Mouse (Mus musculus): ENCODE results near the gene Ptgr1. TPM values are rescaled to one million over a fixed set of nuclear protein-coding genes. Genes with fewer than 3 reads are reported as not detected.
A peak's percentile ranks its signal among the peaks of the same experiment; 100 is the strongest.

Gene Ptgr1
- polyA plus RNA-seq, 1 experiment from 2014 or later: 19.7 TPM

GRCm38 (mm10) chr4:59002948-59003805 lies 16.3 kb upstream of the Ptgr1 start, which contains the start of gene Gm20503:
TSS of gene Gm20503 (plus strand) at chr4:59003210.
- Histone ChIP-seq H3K79me2 (ENCODE audit: inconsistent target) (peaks cover 48% of the 10 kb centered on the region), H3K27ac (no peak within 1 kb of the TSS), H3K4me3 (ENCODE audit: inconsistent target) (peak within 1 kb of the TSS; percentile 49), H3K36me3 (ENCODE audit: inconsistent target) (no peaks in the 10 kb centered on the region)
- WGBS (ENCODE audit: missing documents): under 1% methylated on average over 89 of the region's 89 CpGs

DNA sequence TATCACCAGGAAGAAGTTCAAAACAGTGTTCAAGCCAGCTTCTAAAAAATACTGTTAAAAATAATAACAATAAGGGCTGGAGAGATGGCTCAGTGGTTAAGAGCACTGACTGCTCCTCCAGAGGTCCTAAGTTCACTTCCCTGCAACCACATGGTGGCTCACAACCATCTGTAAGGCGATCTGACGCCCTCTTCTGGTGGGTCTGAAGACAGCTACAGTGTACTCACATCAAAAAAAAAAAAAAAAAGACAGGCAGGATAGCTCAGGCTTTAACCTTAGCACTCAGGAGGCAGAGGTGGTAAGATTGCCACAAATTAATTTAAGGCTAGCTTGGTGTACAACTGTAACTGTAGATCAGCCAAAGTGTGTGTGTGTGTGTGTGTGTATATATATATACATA lies 13.7 kb upstream of the Ptgr1 start:
- Histone ChIP-seq H3K27ac (no peak overlapping the region), H3K79me2 (ENCODE audit: inconsistent target) (peaks cover 23% of the 10 kb centered on the region), H3K36me3 (ENCODE audit: inconsistent target) (no peaks in the 10 kb centered on the region), H3K4me3 (ENCODE audit: inconsistent target) (no peak overlapping the region)
- WGBS (ENCODE audit: missing documents): 0% methylated on average over 2 of the region's 2 CpGs

DNA sequence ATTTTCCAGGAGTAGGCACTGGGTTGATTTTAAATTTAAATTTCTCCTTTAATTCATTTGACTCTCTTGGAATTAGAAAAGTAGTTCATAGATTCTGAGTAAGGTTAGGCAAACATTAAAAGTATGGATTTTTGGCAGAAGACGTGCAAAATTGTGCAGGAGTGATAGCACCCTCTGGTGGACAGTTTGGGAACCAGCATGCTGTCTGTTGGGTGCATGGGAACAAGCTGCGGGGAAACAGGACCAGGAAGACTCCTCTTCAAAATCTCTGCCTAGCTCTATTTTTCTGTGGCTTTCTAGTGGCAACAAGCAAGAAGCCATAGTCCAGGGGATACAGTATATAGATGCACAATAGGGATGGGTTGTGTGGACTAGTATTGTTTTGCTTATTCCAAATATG lies 12.8 kb upstream of the Ptgr1 start:
- no peak overlapping the region for H3K27ac ChIP-seq
- WGBS (ENCODE audit: missing documents): 8% methylated on average over 2 of the region's 2 CpGs
- H3K79me2 ChIP-seq (ENCODE audit: inconsistent target): peaks cover 13% of the 10 kb centered on the region
- H3K36me3 ChIP-seq (ENCODE audit: inconsistent target): no peaks in the 10 kb centered on the region
- no peak overlapping the region for H3K4me3 ChIP-seq (ENCODE audit: inconsistent target)

DNA sequence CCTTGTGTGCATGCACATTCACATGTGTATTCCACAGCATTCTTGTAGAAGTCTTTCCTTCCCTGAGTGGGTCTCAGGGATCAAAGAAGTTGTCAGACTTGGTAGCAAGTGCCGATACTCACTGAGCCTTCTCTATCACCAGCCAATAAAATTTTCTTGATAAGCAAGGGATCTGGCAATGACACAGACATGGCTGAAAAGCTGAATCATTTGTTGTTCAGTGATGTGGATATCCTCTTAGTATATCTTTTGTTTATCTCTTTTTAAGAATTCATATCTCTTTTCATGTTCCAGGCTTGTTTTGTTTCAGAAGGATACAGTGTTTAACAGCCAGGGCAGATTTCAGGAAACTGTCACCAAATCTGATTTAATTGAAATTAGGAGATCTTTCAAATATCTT lies 11.8 kb upstream of the Ptgr1 start:
- 91% methylated on average over 1 of the region's 1 CpGs for WGBS (ENCODE audit: missing documents)
- Histone ChIP-seq H3K4me3 (ENCODE audit: inconsistent target) (no peak overlapping the region), H3K36me3 (ENCODE audit: inconsistent target) (no peaks in the 10 kb centered on the region), H3K79me2 (ENCODE audit: inconsistent target) (peaks cover 4% of the 10 kb centered on the region), H3K27ac (no peak overlapping the region)

GRCm38 (mm10) chr4:58997081-58997480 lies 10.2 kb upstream of the Ptgr1 start:
- Histone ChIP-seq H3K79me2 (ENCODE audit: inconsistent target) (no peaks in the 10 kb centered on the region), H3K36me3 (ENCODE audit: inconsistent target) (no peaks in the 10 kb centered on the region), H3K4me3 (ENCODE audit: inconsistent target) (no peak overlapping the region), H3K27ac (no peak overlapping the region)
- WGBS (ENCODE audit: missing documents): 75% methylated on average over 5 of the region's 5 CpGs

GRCm38 (mm10) chr4:58995251-58995693 lies 8.4 kb upstream of the Ptgr1 start:
- no peaks in the 10 kb centered on the region for H3K36me3 ChIP-seq (ENCODE audit: inconsistent target)
- no peak overlapping the region for H3K4me3 ChIP-seq (ENCODE audit: inconsistent target)
- 89% methylated on average over 8 of the region's 8 CpGs for whole genome bisulfite sequencing (ENCODE audit: missing documents)
- no peak overlapping the region for H3K27ac ChIP-seq
- H3K79me2 ChIP-seq (ENCODE audit: inconsistent target): no peaks in the 10 kb centered on the region

DNA sequence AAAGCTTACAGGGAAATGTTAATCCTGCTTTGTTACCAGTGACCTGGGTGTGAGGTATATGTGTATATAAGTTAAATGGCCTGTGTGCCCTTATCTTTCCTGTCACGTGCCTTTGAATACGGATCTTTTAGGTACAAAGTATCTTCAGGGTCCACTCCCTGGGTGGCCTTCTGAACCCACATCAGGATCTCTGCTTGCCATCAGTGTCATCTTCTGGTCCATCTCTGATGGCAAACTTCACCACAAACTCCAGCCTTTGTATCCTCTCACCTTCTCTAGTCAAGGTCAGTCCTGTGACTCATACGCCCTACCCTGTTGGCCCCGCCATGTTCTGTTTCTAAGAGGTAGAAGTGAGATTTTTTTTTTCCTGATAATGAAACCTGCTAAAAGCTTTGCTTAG lies 7.8 kb upstream of the Ptgr1 start, which contains the start of gene Dnajc25:
Gene Dnajc25 (plus strand): TSS at position 301 of the 400 bp plus-strand sequence.
- H3K79me2 ChIP-seq (ENCODE audit: inconsistent target): no peaks in the 10 kb centered on the region
- H3K4me3 ChIP-seq (ENCODE audit: inconsistent target): no peak within 1 kb of the TSS
- no peak within 1 kb of the TSS for H3K27ac ChIP-seq
- no peaks in the 10 kb centered on the region for H3K36me3 ChIP-seq (ENCODE audit: inconsistent target)
- WGBS (ENCODE audit: missing documents): 99% methylated on average over 4 of the region's 4 CpGs

DNA sequence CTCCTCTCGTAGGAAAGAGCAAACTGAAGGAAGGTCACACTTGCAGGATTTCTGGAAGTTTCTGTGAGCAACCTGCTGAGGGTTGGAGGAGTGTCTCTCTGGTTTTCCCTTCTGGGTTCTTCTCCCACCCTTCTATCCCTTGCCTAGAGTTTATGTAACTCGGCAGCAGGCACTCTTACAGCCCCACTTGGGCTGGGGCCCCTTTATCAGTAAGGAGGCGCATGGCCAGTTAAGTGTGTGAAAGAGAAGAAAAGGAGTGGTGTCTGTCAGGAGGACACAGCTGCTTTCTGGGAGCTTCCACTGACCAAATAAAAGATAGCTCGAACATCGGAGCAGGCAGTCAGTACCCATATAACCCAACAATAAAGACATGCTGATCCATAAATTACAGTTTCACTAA lies 5.3 kb upstream of the Ptgr1 start:
- H3K4me3 ChIP-seq (ENCODE audit: inconsistent target): no peak overlapping the region
- H3K27ac ChIP-seq: no peak overlapping the region
- WGBS (ENCODE audit: missing documents): 95% methylated on average over 5 of the region's 5 CpGs
- H3K36me3 ChIP-seq (ENCODE audit: inconsistent target): no peaks in the 10 kb centered on the region
- no peaks in the 10 kb centered on the region for H3K79me2 ChIP-seq (ENCODE audit: inconsistent target)

DNA sequence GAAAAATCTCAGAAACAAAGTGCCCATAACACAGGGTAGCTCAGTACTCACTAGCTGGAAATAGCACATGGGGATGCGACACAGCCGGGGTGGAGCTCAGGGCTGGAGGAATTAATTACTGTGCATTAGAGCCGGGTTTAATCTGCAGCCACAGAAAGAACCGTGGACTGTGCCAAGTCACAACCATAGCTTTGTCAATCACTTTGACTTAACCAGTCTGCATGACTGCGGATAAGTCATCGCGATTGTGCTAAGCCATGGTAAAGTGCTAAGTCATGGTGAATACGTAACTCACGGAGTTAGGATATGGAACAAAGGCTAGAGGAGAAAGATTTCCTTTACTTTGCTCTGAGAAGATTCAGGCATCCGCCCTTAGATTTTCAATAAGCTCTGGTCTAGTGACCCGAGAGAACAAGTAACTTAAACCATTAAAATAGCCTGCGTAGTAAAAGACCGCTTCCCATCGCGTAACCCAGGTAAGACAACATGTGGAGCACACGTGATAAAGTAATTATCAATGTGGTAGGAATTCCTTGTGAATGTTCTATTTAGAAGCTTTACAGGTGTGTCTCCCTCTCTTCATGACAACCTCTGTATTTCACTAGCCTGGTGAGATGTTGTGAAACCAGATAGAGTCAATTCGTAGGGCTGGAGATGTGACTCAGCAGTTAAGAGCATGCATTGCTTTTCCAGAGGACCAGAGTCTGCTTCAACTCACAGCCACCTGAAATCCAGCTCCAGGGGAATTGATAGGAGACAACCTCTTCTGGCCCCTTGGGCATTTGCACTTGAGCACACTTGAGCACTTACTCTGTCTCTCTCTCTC lies 3.9 kb upstream of the Ptgr1 start:
- Histone ChIP-seq H3K36me3 (ENCODE audit: inconsistent target) (no peaks in the 10 kb centered on the region), H3K27ac (no peak overlapping the region), H3K4me3 (ENCODE audit: inconsistent target) (no peak overlapping the region), H3K79me2 (ENCODE audit: inconsistent target) (no peaks in the 10 kb centered on the region)
- 80% methylated on average over 17 of the region's 17 CpGs for WGBS (ENCODE audit: missing documents)

DNA sequence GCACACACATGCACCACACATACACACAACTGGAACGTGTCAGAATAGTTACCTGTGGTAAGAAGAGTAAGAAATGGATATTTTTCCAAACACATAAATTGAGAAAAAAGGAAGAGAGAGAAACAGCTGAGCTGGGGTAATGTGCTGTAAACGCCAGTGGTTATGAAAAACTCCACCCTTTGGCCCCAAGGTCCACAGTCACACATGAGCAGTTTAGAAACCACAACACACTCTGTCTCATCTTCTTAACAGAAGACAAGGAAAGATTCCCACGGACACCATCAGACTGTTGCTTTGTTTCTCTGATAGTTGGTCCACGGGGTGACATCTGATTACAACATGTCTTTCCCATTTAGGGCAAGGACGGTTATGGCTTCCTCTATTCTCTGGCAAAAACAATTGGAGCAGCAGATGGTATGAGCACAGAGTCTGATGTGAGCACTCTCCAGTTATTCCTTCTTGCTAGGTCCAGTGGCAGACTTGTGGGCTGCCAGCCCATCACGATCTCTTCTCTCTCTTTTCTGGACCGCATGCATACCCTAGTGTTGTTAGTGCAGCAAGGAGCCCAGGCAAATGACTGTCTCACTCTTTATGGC lies 2.5 kb upstream of the Ptgr1 start:
- WGBS (ENCODE audit: missing documents): 27% methylated on average over 7 of the region's 7 CpGs
- no peaks in the 10 kb centered on the region for H3K36me3 ChIP-seq (ENCODE audit: inconsistent target)
- no peaks in the 10 kb centered on the region for H3K79me2 ChIP-seq (ENCODE audit: inconsistent target)
- no peak overlapping the region for H3K27ac ChIP-seq
- H3K4me3 ChIP-seq (ENCODE audit: inconsistent target): no peak overlapping the region

- Histone ChIP-seq H3K79me2 (ENCODE audit: inconsistent target) (no peaks in the 10 kb centered on the region), H3K4me3 (ENCODE audit: inconsistent target) (no peak overlapping the region), H3K36me3 (ENCODE audit: inconsistent target) (0 out of 2 replicates have a peak, but pooled peaks cover 12% of the 10 kb centered on the region), H3K27ac (no peak overlapping the region)
- WGBS (ENCODE audit: missing documents): 11% methylated on average over 7 of the region's 7 CpGs
Measured at GRCm38 (mm10) chr4:58985157-58985648, 1.7 kb downstream of the Ptgr1 start.

DNA sequence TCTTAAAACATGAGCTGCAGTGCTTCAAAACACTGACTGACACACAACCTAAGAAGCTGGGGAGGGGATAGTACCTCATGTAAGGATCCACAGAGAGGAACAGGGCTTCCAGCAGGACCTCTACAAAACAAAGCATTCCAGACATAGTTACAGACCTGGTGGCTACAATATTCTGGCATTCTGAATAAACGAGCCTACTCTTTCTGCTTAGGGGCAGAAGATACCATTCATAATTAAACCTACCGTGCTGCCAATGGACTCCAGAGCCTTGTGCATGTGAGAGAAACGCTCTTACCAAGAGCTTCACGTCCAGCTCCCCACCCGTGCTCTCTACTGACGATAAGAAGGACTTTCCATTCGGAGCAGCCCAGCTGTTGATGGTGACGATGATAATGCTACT lies 4.1 kb downstream of the Ptgr1 start:
- Histone ChIP-seq H3K27ac (no peak overlapping the region), H3K36me3 (ENCODE audit: inconsistent target) (peaks cover 18% of the 10 kb centered on the region; the same call in 1 of the 2 replicates), H3K4me3 (ENCODE audit: inconsistent target) (no peak overlapping the region), H3K79me2 (ENCODE audit: inconsistent target) (no peaks in the 10 kb centered on the region)
- 98% methylated on average over 8 of the region's 8 CpGs for WGBS (ENCODE audit: missing documents)

DNA sequence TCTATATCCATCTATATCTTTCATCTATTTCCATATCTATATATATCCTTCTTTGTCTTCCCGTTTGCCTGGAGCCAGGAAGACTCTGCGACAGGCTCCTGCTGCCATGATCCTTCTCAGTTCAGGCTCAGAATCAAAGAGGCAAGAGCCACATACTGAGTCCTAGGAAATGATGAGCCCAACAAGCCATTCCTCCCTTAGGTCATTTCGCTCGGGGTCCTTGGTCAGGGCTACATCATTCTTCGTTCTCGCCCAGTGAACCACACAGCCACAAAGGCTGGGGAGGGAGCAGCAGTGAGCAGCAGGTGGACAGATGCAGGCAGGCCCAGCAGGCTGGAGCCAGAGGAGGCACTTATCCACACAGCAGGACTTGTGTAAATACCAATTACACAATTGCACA lies 5.5 kb downstream of the Ptgr1 start:
- Histone ChIP-seq H3K79me2 (ENCODE audit: inconsistent target) (no peaks in the 10 kb centered on the region), H3K4me3 (ENCODE audit: inconsistent target) (no peak overlapping the region), H3K27ac (no peak overlapping the region), H3K36me3 (ENCODE audit: inconsistent target) (peaks cover 25% of the 10 kb centered on the region; the same call in 1 of the 2 replicates)
- WGBS (ENCODE audit: missing documents): 98% methylated on average over 6 of the region's 6 CpGs

GRCm38 (mm10) chr4:58975711-58976110 lies 11.2 kb downstream of the Ptgr1 start:
- Histone ChIP-seq H3K27ac (no peak overlapping the region), H3K36me3 (ENCODE audit: inconsistent target) (peaks cover 42% of the 10 kb centered on the region; the same call in 1 of the 2 replicates), H3K79me2 (ENCODE audit: inconsistent target) (no peaks in the 10 kb centered on the region), H3K4me3 (ENCODE audit: inconsistent target) (no peak overlapping the region)
- WGBS (ENCODE audit: missing documents): 92% methylated on average over 5 of the region's 5 CpGs

Measured in macrophage (primary cell).